Mouse (Mus musculus): ENCODE results near the gene Lcat. TPM values are rescaled to one million over a fixed set of nuclear protein-coding genes. Genes with fewer than 3 reads are reported as not detected.

Lcat gene
- polyA plus RNA-seq, 1 experiment from 2014 or later = 1.3 TPM

GRCm38 (mm10) chr8:105932525-105932924 lies 10.7 kb downstream of the Lcat start:
- POLR2A ChIA-PET = no interaction called here
- in situ Hi-C loops (cut with MboI; ENCODE audit: low pct_unique_long_range_greater_than_20kb) = loop anchor here (10.0 kb wide), 1 partner anchor 218 kb away; no protein-coding TSS in a partner anchor

GRCm38 (mm10) chr8:105931271-105931670 lies 11.9 kb downstream of the Lcat start:
- no peak for ATAC-seq
- ChIA-PET CTCF (interaction anchor here (0.5 to 3.4 kb wide), 13 partner anchors 13 to 217 kb away, joined by 3 to 19 read pairs (median 5); partner anchors contain the start of gene Thap11), POLR2A (interaction anchor here (0.6 kb wide), 1 partner anchor 76 kb away, joined by 3 read pairs; no protein-coding TSS in a partner anchor)
- TF ChIP-seq CTCF (IDR thresholded peaks at IDR 0.05) = no peak
- no peaks in the 10 kb centered on the region for H3K27me3 ChIP-seq
- no peak for DNase-seq (ENCODE audit: low read depth, low spot score)
- in situ Hi-C loops (cut with MboI; ENCODE audit: low pct_unique_long_range_greater_than_20kb) = loop anchor here (10.0 kb wide), 1 partner anchor 216 kb away; no protein-coding TSS in a partner anchor

More at GRCm38 (mm10) chr8:105932525-105932924, 10.7 kb downstream of the Lcat start:
- CTCF ChIA-PET = interaction anchor here (1.7 kb wide), 1 partner anchor 98 kb away, joined by 4 read pairs; no protein-coding TSS in a partner anchor
- no peaks in the 10 kb centered on the region for H3K27me3 ChIP-seq
- TF ChIP-seq CTCF (IDR thresholded peaks at IDR 0.05) = no peak
- DNase-seq (ENCODE audit: low read depth, low spot score) = no peak
- ATAC-seq = no peak

- no peak for TF ChIP-seq CTCF (IDR thresholded peaks at IDR 0.05)
- in situ Hi-C loops (cut with MboI; ENCODE audit: low pct_unique_long_range_greater_than_20kb) = loop anchor here (10.0 kb wide), 1 partner anchor 216 kb away; no protein-coding TSS in a partner anchor
- DNase-seq (ENCODE audit: low read depth, low spot score) (no peak), ATAC-seq (peak; percentile 28)
- no peaks in the 10 kb centered on the region for H3K27me3 ChIP-seq
- CTCF ChIA-PET = interaction anchor here (0.5 to 3.4 kb wide), 19 partner anchors 11 to 216 kb away, joined by 3 to 19 read pairs (median 5); partner anchors contain the start of gene Thap11
- POLR2A ChIA-PET = interaction anchor here (0.6 to 1.2 kb wide), 2 partner anchors 11 to 76 kb away, joined by 3 read pairs; no protein-coding TSS in a partner anchor
These were observed 12.6 kb downstream of the Lcat start for GRCm38 (mm10) chr8:105930602-105931001.

- H3K27me3 ChIP-seq = no peaks in the 10 kb centered on the region
- ATAC-seq = no peak
- ChIA-PET CTCF (interaction anchor here (1.0 to 3.0 kb wide), 6 partner anchors 8 to 70 kb away, joined by 3 to 11 read pairs (median 4); partner anchors contain the start of gene Thap11), POLR2A (no interaction called here)
- no peak for DNase-seq (ENCODE audit: low read depth, low spot score)
- in situ Hi-C loops (cut with MboI; ENCODE audit: low pct_unique_long_range_greater_than_20kb) = loop anchor here (5.0 kb wide), 1 partner anchor 33 kb away; the partner anchor contains the start of gene Nrn1l
- TF ChIP-seq CTCF (IDR thresholded peaks at IDR 0.05) = no peak
These were observed 18.1 kb downstream of the Lcat start for GRCm38 (mm10) chr8:105925123-105925522.

GRCm38 (mm10) chr8:105919390-105919789 lies 23.8 kb downstream of the Lcat start:
- no peak for TF ChIP-seq CTCF (IDR thresholded peaks at IDR 0.05)
- DNase-seq (ENCODE audit: low read depth, low spot score) (no peak), ATAC-seq (no peak)
- no peaks in the 10 kb centered on the region for H3K27me3 ChIP-seq
- ChIA-PET POLR2A (interaction anchor here (0.8 kb wide), 1 partner anchor 11 kb away, joined by 3 read pairs; no protein-coding TSS in a partner anchor), CTCF (interaction anchor here (0.9 to 4.6 kb wide), 5 partner anchors 11 to 36 kb away, joined by 3 to 19 read pairs (median 3); no protein-coding TSS in a partner anchor)
- in situ Hi-C loops (cut with MboI; ENCODE audit: low pct_unique_long_range_greater_than_20kb) = no loop called here

- CTCF ChIA-PET = interaction anchor here (0.8 to 1.5 kb wide), 2 partner anchors 23 to 46 kb away, joined by 3 read pairs; partner anchors contain the start of gene Thap11
- TF ChIP-seq CTCF (IDR thresholded peaks at IDR 0.05) = no peak
- DNase-seq (ENCODE audit: low read depth, low spot score) = no peak
- POLR2A ChIA-PET = no interaction called here
- H3K27me3 ChIP-seq = no peaks in the 10 kb centered on the region
- in situ Hi-C loops (cut with MboI; ENCODE audit: low pct_unique_long_range_greater_than_20kb) = no loop called here
- ATAC-seq = no peak
These were observed 42.1 kb downstream of the Lcat start for GRCm38 (mm10) chr8:105900941-105901616.

- POLR2A ChIA-PET = interaction anchor here (0.6 kb wide), 1 partner anchor 379 kb away, joined by 5 read pairs; no protein-coding TSS in a partner anchor
- in situ Hi-C loops (cut with MboI; ENCODE audit: low pct_unique_long_range_greater_than_20kb) = no loop called here
- H3K27me3 ChIP-seq = no peaks in the 10 kb centered on the region
These were observed 42.8 kb downstream of the Lcat start, which contains the start of gene Pskh1 for GRCm38 (mm10) chr8:105900180-105900940. Pskh1 (plus strand) TSS chr8:105900441.

GRCm38 (mm10) chr8:105897801-105898480 lies 45.2 kb downstream of the Lcat start:
- H3K27me3 ChIP-seq = no peaks in the 10 kb centered on the region
- ATAC-seq (no peak), DNase-seq (ENCODE audit: low read depth, low spot score) (no peak)
- in situ Hi-C loops (cut with MboI; ENCODE audit: low pct_unique_long_range_greater_than_20kb) = no loop called here
- ChIA-PET CTCF (interaction anchor here (1.3 kb wide), 1 partner anchor 33 kb away, joined by 6 read pairs; no protein-coding TSS in a partner anchor), POLR2A (interaction anchor here (0.7 to 0.9 kb wide), 2 partner anchors 42 to 890 kb away, joined by 3 read pairs; no protein-coding TSS in a partner anchor)
- TF ChIP-seq CTCF (IDR thresholded peaks at IDR 0.05) = no peak

More at GRCm38 (mm10) chr8:105900180-105900940, 42.8 kb downstream of the Lcat start, which contains the start of gene Pskh1:
- no peak for TF ChIP-seq CTCF (IDR thresholded peaks at IDR 0.05)
- CTCF ChIA-PET = interaction anchor here (0.8 to 1.5 kb wide), 3 partner anchors 24 to 45 kb away, joined by 3 to 5 read pairs (median 3); partner anchors contain the start of gene Thap11
- DNase-seq (ENCODE audit: low read depth, low spot score) (peak; percentile 50), ATAC-seq (peak; percentile 75)

GRCm38 (mm10) chr8:105893339-105893738 lies 49.8 kb downstream of the Lcat start, which contains the start of gene Nrn1l:
Nrn1l (plus strand) TSS chr8:105893567.
- ChIA-PET POLR2A (no interaction called here), CTCF (interaction anchor here (1.2 to 2.3 kb wide), 4 partner anchors 10 to 32 kb away, joined by 3 to 8 read pairs (median 4); no protein-coding TSS in a partner anchor)
- ATAC-seq (peak; percentile 19), DNase-seq (ENCODE audit: low read depth, low spot score) (no peak)
- no peaks in the 10 kb centered on the region for H3K27me3 ChIP-seq
- no peak for TF ChIP-seq CTCF (IDR thresholded peaks at IDR 0.05)
- in situ Hi-C loops (cut with MboI; ENCODE audit: low pct_unique_long_range_greater_than_20kb) = loop anchor here (5.0 kb wide), 1 partner anchor 34 kb away; no protein-coding TSS in a partner anchor
